ENCODE assay signal across 46 mouse cellular contexts in genomic region chrX:21220422-21220821, GRCm38 (mm10). TPM values are rescaled to one million over a fixed set of nuclear protein-coding genes. Genes with fewer than 3 reads are reported as not detected.
"Had no signal": no experiment of that assay in that cellular context is flagged by ENCODE, and none has a peak within 500 bp of the region (broad histone marks: within the 10 kb centered on the region; RNA-seq: fewer than 3 reads in every experiment).

No protein-coding gene starts in this region.

- H3K9me3 ChIP-seq: limb, embryonic 10.5 days; limb, embryonic 12.5 days; limb, embryonic 13.5 days; limb, embryonic 15.5 days; liver, embryonic 12.5 days; liver, embryonic 13.5 days; liver, embryonic 15.5 days; lung, embryonic 15.5 days; megakaryocyte, embryonic 14.5 days; midbrain, embryonic 12.5 days; midbrain, embryonic 13.5 days; midbrain, embryonic 15.5 days had no signal

- DNase-seq: left cerebral cortex, postnatal 4 days; liver; liver, embryonic 13.5 days; liver, postnatal 0 days; lung, adult 18-20 months; lung, adult 2 months; lung, embryonic 14.5 days; lung, postnatal 10 days; lung, postnatal 14 days; lung, postnatal 36 days; lung, postnatal 4 days; midbrain, embryonic 14.5 days had no signal

- H3K27me3 ChIP-seq: limb, embryonic 12.5 days; limb, embryonic 13.5 days; limb, embryonic 15.5 days; liver, embryonic 12.5 days; liver, embryonic 13.5 days; liver, embryonic 15.5 days; lung, embryonic 15.5 days; megakaryocyte, embryonic 14.5 days; midbrain, embryonic 12.5 days; midbrain, embryonic 13.5 days; midbrain, embryonic 15.5 days had no signal

- H3K4me3 ChIP-seq: limb, embryonic 10.5 days; limb, embryonic 12.5 days; limb, embryonic 13.5 days; limb, embryonic 15.5 days; liver, embryonic 12.5 days; liver, embryonic 13.5 days; liver, embryonic 15.5 days; lung, embryonic 15.5 days; megakaryocyte, embryonic 14.5 days; midbrain, embryonic 10.5 days; midbrain, embryonic 12.5 days; midbrain, embryonic 13.5 days; midbrain, embryonic 15.5 days; myocyte had no signal

- H3K9ac ChIP-seq: limb, embryonic 12.5 days; limb, embryonic 13.5 days; limb, embryonic 15.5 days; liver, embryonic 12.5 days; liver, embryonic 13.5 days; liver, embryonic 14.5 days; liver, embryonic 15.5 days; liver, postnatal 0 days; lung, embryonic 14.5 days; lung, embryonic 15.5 days; midbrain, embryonic 12.5 days; midbrain, embryonic 13.5 days; midbrain, embryonic 15.5 days had no signal

- H3K4me1 ChIP-seq: limb, embryonic 10.5 days; limb, embryonic 12.5 days; limb, embryonic 13.5 days; limb, embryonic 15.5 days; liver, embryonic 12.5 days; liver, embryonic 13.5 days; liver, embryonic 15.5 days; lung, embryonic 15.5 days; megakaryocyte, embryonic 14.5 days; midbrain, embryonic 10.5 days; midbrain, embryonic 12.5 days; midbrain, embryonic 13.5 days; midbrain, embryonic 15.5 days had no signal

- ATAC-seq: liver, embryonic 12.5 days; liver, postnatal 0 days; lung, postnatal 0 days; midbrain, embryonic 13.5 days; midbrain, embryonic 15.5 days; midbrain, embryonic 16.5 days had no signal

- H3K4me2 ChIP-seq: limb, embryonic 12.5 days; limb, embryonic 13.5 days; limb, embryonic 15.5 days; liver, embryonic 11.5 days; liver, embryonic 12.5 days; liver, embryonic 13.5 days; liver, embryonic 15.5 days; lung, embryonic 14.5 days; lung, embryonic 15.5 days; midbrain, embryonic 11.5 days; midbrain, embryonic 12.5 days; midbrain, embryonic 13.5 days; midbrain, embryonic 15.5 days had no signal

- H3K27ac ChIP-seq: limb, embryonic 10.5 days; limb, embryonic 12.5 days; limb, embryonic 13.5 days; limb, embryonic 15.5 days; liver, embryonic 12.5 days; liver, embryonic 13.5 days; liver, embryonic 14.5 days; liver, embryonic 15.5 days; lung, embryonic 15.5 days; macrophage; midbrain, embryonic 10.5 days; midbrain, embryonic 12.5 days; midbrain, embryonic 13.5 days; midbrain, embryonic 15.5 days had no signal

- H3K36me3 ChIP-seq: limb, embryonic 10.5 days; limb, embryonic 12.5 days; limb, embryonic 13.5 days; limb, embryonic 15.5 days; liver, embryonic 12.5 days; liver, embryonic 13.5 days; liver, embryonic 15.5 days; lung, embryonic 15.5 days; midbrain, embryonic 10.5 days; midbrain, embryonic 12.5 days; midbrain, embryonic 13.5 days; midbrain, embryonic 15.5 days had no signal

RNA-seq across cellular contexts. Expression of gene Gm21876, which starts 45.0 kb away (rescaled TPM):
- total RNA-seq: left cerebral cortex, postnatal 10 days; left cerebral cortex, postnatal 14 days; left cerebral cortex, postnatal 25 days; left cerebral cortex, postnatal 36 days; left cerebral cortex, postnatal 4 days; liver, adult 2 months; megakaryocyte progenitor cell, adult 5-6 weeks; megakaryocyte, adult 5-6 weeks; megakaryocyte-erythroid progenitor cell, adult 5-6 weeks; midbrain, postnatal 0 days; monocyte, adult 5-6 weeks had no signal
- polyA plus RNA-seq: limb, embryonic 10.5 days; limb, embryonic 11.5 days; limb, embryonic 12.5 days; limb, embryonic 13.5 days; limb, embryonic 14.5 days; limb, embryonic 15.5 days; liver, adult 2 months; liver, embryonic 11.5 days; liver, embryonic 12.5 days; liver, embryonic 13.5 days; liver, embryonic 14.5 days; liver, embryonic 15.5 days; liver, embryonic 16.5 days; liver, postnatal 0 days; lung, adult 2 months; lung, embryonic 14.5 days; lung, embryonic 15.5 days; lung, embryonic 16.5 days; lung, postnatal 0 days; macrophage; midbrain, embryonic 10.5 days; midbrain, embryonic 11.5 days; midbrain, embryonic 12.5 days; midbrain, embryonic 13.5 days; midbrain, embryonic 14.5 days; midbrain, embryonic 15.5 days; midbrain, embryonic 16.5 days; midbrain, postnatal 0 days; myocyte; neural tube, embryonic 11.5 days had no signal
